Mouse (Mus musculus): Measurements from ENCODE around the gene Rtn4r. TPM values are rescaled to one million over a fixed set of nuclear protein-coding genes. Genes with fewer than 3 reads are reported as not detected.

The Rtn4r gene
- polyA plus RNA-seq, 1 experiment from 2014 or later = 3.2 TPM

GRCm38 (mm10) chr16:18135196-18135595 is 7.8 kb downstream of the Rtn4r start:
- H3K9ac ChIP-seq (ENCODE audit: low read length) = no peak overlapping the region
- no peak for DNase-seq (ENCODE audit: low spot score)
- WGBS = 92% methylated on average over 5 of the region's 5 CpGs

GRCm38 (mm10) chr16:18136015-18136414 is 8.6 kb downstream of the Rtn4r start:
- Histone ChIP-seq H3K4me1 (replicated peaks; ENCODE audit: control insufficient read depth, insufficient read depth, low read length) (no peaks in the 10 kb centered on the region), H3K9me3 (ENCODE audit: control insufficient read depth, low read length) (no peaks in the 10 kb centered on the region), H3K36me3 (ENCODE audit: control insufficient read depth, insufficient read depth, low read length) (no peaks in the 10 kb centered on the region), H3K27ac (ENCODE audit: low read depth, low read length) (no peak overlapping the region), H3K27me3 (ENCODE audit: control insufficient read depth, insufficient read depth, low read length) (no peaks in the 10 kb centered on the region), H3K4me2 (ENCODE audit: low read depth, low read length, severe bottlenecking) (no peak overlapping the region), H3K9ac (ENCODE audit: low read length) (no peak overlapping the region), H3K4me3 (ENCODE audit: low read depth, low read length) (no peak overlapping the region)
- DNase-seq (ENCODE audit: low spot score) = no peak
- 80% methylated on average over 7 of the region's 7 CpGs for WGBS
- no peak for ATAC-seq (replicated peaks; ENCODE audit: low FRiP score)

More at GRCm38 (mm10) chr16:18135196-18135595, 7.8 kb downstream of the Rtn4r start:
- Histone ChIP-seq H3K36me3 (ENCODE audit: control insufficient read depth, insufficient read depth, low read length) (no peaks in the 10 kb centered on the region), H3K27ac (ENCODE audit: low read depth, low read length) (no peak overlapping the region), H3K4me2 (ENCODE audit: low read depth, low read length, severe bottlenecking) (no peak overlapping the region), H3K4me1 (replicated peaks; ENCODE audit: control insufficient read depth, insufficient read depth, low read length) (no peaks in the 10 kb centered on the region), H3K4me3 (ENCODE audit: low read depth, low read length) (no peak overlapping the region), H3K27me3 (ENCODE audit: control insufficient read depth, insufficient read depth, low read length) (no peaks in the 10 kb centered on the region), H3K9me3 (ENCODE audit: control insufficient read depth, low read length) (no peaks in the 10 kb centered on the region)
- no peak for ATAC-seq (replicated peaks; ENCODE audit: low FRiP score)

GRCm38 (mm10) chr16:18144201-18144600 is 16.8 kb downstream of the Rtn4r start:
- Histone ChIP-seq H3K36me3 (ENCODE audit: control insufficient read depth, insufficient read depth, low read length) (no peaks in the 10 kb centered on the region), H3K4me1 (replicated peaks; ENCODE audit: control insufficient read depth, insufficient read depth, low read length) (peaks cover 20% of the 10 kb centered on the region), H3K9me3 (ENCODE audit: control insufficient read depth, low read length) (no peaks in the 10 kb centered on the region), H3K9ac (ENCODE audit: low read length) (no peak overlapping the region), H3K27me3 (ENCODE audit: control insufficient read depth, insufficient read depth, low read length) (no peaks in the 10 kb centered on the region), H3K4me2 (ENCODE audit: low read depth, low read length, severe bottlenecking) (no peak overlapping the region), H3K27ac (ENCODE audit: low read depth, low read length) (no peak overlapping the region), H3K4me3 (ENCODE audit: low read depth, low read length) (no peak overlapping the region)
- 74% methylated on average over 8 of the region's 8 CpGs for WGBS
- ATAC-seq (replicated peaks; ENCODE audit: low FRiP score) (no peak), DNase-seq (ENCODE audit: low spot score) (no peak)

GRCm38 (mm10) chr16:18145341-18145867 is 18.0 kb downstream of the Rtn4r start:
- H3K4me2 ChIP-seq (ENCODE audit: low read depth, low read length, severe bottlenecking) = no peak overlapping the region
- WGBS = 81% methylated on average over 6 of the region's 6 CpGs
- H3K4me3 ChIP-seq (ENCODE audit: low read depth, low read length) = no peak overlapping the region
- no peaks in the 10 kb centered on the region for H3K9me3 ChIP-seq (ENCODE audit: control insufficient read depth, low read length)
- H3K27ac ChIP-seq (ENCODE audit: low read depth, low read length) = no peak overlapping the region
- H3K27me3 ChIP-seq (ENCODE audit: control insufficient read depth, insufficient read depth, low read length) = no peaks in the 10 kb centered on the region
- peaks cover 21% of the 10 kb centered on the region for H3K4me1 ChIP-seq (replicated peaks; ENCODE audit: control insufficient read depth, insufficient read depth, low read length)
- DNase-seq (ENCODE audit: low spot score) (no peak), ATAC-seq (replicated peaks; ENCODE audit: low FRiP score) (no peak)
- no peak overlapping the region for H3K9ac ChIP-seq (ENCODE audit: low read length)
- no peaks in the 10 kb centered on the region for H3K36me3 ChIP-seq (ENCODE audit: control insufficient read depth, insufficient read depth, low read length)

- peak overlapping the region; percentile 16; the same call in 1 of the 2 replicates for H3K9ac ChIP-seq (ENCODE audit: low read length)
- peak overlapping the region; percentile 77 for H3K27ac ChIP-seq (ENCODE audit: low read depth, low read length)
- H3K4me2 ChIP-seq (ENCODE audit: low read depth, low read length, severe bottlenecking) = peak overlapping the region; percentile 24; the same call in 1 of the 2 replicates
- DNase-seq (ENCODE audit: low spot score) (peak; percentile 83), ATAC-seq (replicated peaks; ENCODE audit: low FRiP score) (peak; percentile 90)
- H3K4me3 ChIP-seq (ENCODE audit: low read depth, low read length) = no peak overlapping the region
- WGBS = 10% methylated on average over 6 of the region's 6 CpGs
- H3K27me3 ChIP-seq (ENCODE audit: control insufficient read depth, insufficient read depth, low read length) = no peaks in the 10 kb centered on the region
- H3K36me3 ChIP-seq (ENCODE audit: control insufficient read depth, insufficient read depth, low read length) = no peaks in the 10 kb centered on the region
- peaks cover 21% of the 10 kb centered on the region for H3K4me1 ChIP-seq (replicated peaks; ENCODE audit: control insufficient read depth, insufficient read depth, low read length)
- H3K9me3 ChIP-seq (ENCODE audit: control insufficient read depth, low read length) = no peaks in the 10 kb centered on the region
These were observed 20.9 kb downstream of the Rtn4r start for GRCm38 (mm10) chr16:18148208-18148876.

- no peaks in the 10 kb centered on the region for H3K9me3 ChIP-seq (ENCODE audit: control insufficient read depth, low read length)
- DNase-seq (ENCODE audit: low spot score) (no peak), ATAC-seq (replicated peaks; ENCODE audit: low FRiP score) (no peak)
- H3K36me3 ChIP-seq (ENCODE audit: control insufficient read depth, insufficient read depth, low read length) = no peaks in the 10 kb centered on the region
- H3K4me1 ChIP-seq (replicated peaks; ENCODE audit: control insufficient read depth, insufficient read depth, low read length) = peaks cover 19% of the 10 kb centered on the region
- peak overlapping the region; percentile 77; the same call in 1 of the 2 replicates for H3K27ac ChIP-seq (ENCODE audit: low read depth, low read length)
- H3K27me3 ChIP-seq (ENCODE audit: control insufficient read depth, insufficient read depth, low read length) = no peaks in the 10 kb centered on the region
- WGBS = 67% methylated on average over 6 of the region's 6 CpGs
- H3K4me2 ChIP-seq (ENCODE audit: low read depth, low read length, severe bottlenecking) = no peak overlapping the region
- H3K4me3 ChIP-seq (ENCODE audit: low read depth, low read length) = no peak overlapping the region
- H3K9ac ChIP-seq (ENCODE audit: low read length) = no peak overlapping the region
These were observed 21.8 kb downstream of the Rtn4r start for GRCm38 (mm10) chr16:18149205-18149604.

GRCm38 (mm10) chr16:18152189-18152588 is 24.7 kb downstream of the Rtn4r start:
- DNase-seq (ENCODE audit: low spot score) (no peak), ATAC-seq (replicated peaks; ENCODE audit: low FRiP score) (no peak)
- no peaks in the 10 kb centered on the region for H3K9me3 ChIP-seq (ENCODE audit: control insufficient read depth, low read length)
- H3K4me3 ChIP-seq (ENCODE audit: low read depth, low read length) = no peak overlapping the region
- WGBS = 94% methylated on average over 12 of the region's 12 CpGs
- no peaks in the 10 kb centered on the region for H3K27me3 ChIP-seq (ENCODE audit: control insufficient read depth, insufficient read depth, low read length)
- no peaks in the 10 kb centered on the region for H3K36me3 ChIP-seq (ENCODE audit: control insufficient read depth, insufficient read depth, low read length)
- H3K9ac ChIP-seq (ENCODE audit: low read length) = no peak overlapping the region
- H3K4me2 ChIP-seq (ENCODE audit: low read depth, low read length, severe bottlenecking) = no peak overlapping the region
- H3K27ac ChIP-seq (ENCODE audit: low read depth, low read length) = no peak overlapping the region
- H3K4me1 ChIP-seq (replicated peaks; ENCODE audit: control insufficient read depth, insufficient read depth, low read length) = peaks cover 29% of the 10 kb centered on the region

- ATAC-seq (replicated peaks; ENCODE audit: low FRiP score) = no peak
- Histone ChIP-seq H3K36me3 (ENCODE audit: control insufficient read depth, insufficient read depth, low read length) (no peaks in the 10 kb centered on the region), H3K27me3 (ENCODE audit: control insufficient read depth, insufficient read depth, low read length) (no peaks in the 10 kb centered on the region), H3K4me1 (replicated peaks; ENCODE audit: control insufficient read depth, insufficient read depth, low read length) (peaks cover 22% of the 10 kb centered on the region), H3K4me2 (ENCODE audit: low read depth, low read length, severe bottlenecking) (no peak overlapping the region), H3K9ac (ENCODE audit: low read length) (no peak overlapping the region), H3K9me3 (ENCODE audit: control insufficient read depth, low read length) (no peaks in the 10 kb centered on the region), H3K4me3 (ENCODE audit: low read depth, low read length) (no peak overlapping the region), H3K27ac (ENCODE audit: low read depth, low read length) (no peak overlapping the region)
- 92% methylated on average over 9 of the region's 9 CpGs for WGBS
- no peak for DNase-seq (ENCODE audit: low spot score)
These were observed 25.5 kb downstream of the Rtn4r start for GRCm38 (mm10) chr16:18152769-18153445.
